Comparison of ENCODE assay signal across 8 mouse cellular contexts in genomic region chr4:120149142-120149524, GRCm38 (mm10). TPM values are rescaled to one million over a fixed set of nuclear protein-coding genes. Genes with fewer than 3 reads are reported as not detected.
DNase-seq lines count a peak whose midpoint lies in the region; ATAC-seq and TF ChIP-seq lines count a peak whose summit lies in the region.

No protein-coding gene starts in this region.

- H3K4me1 ChIP-seq in kidney, embryonic 14.5 days (ENCODE audit: control insufficient read depth, insufficient read depth, low read length), result 0 out of 2 replicates have a peak, but pooled peaks cover 3% of the 10 kb centered on the region
- H3K4me1 ChIP-seq in bone marrow, adult 2 months (ENCODE audit: control insufficient read depth, insufficient read depth, low read length), result no peaks in the 10 kb centered on the region
- peaks cover 7% of the 10 kb centered on the region for H3K4me1 ChIP-seq in forebrain, embryonic 16.5 days (replicated peaks; ENCODE audit: control insufficient read depth, insufficient read depth, low read length)
- no peaks in the 10 kb centered on the region for H3K4me1 ChIP-seq in lung, postnatal 0 days (ENCODE audit: insufficient read depth, low read depth, low read length)

- peak overlapping the region; percentile 48 for H3K4me2 ChIP-seq in kidney, embryonic 14.5 days (replicated peaks; ENCODE audit: low read depth, low read length)
- H3K4me2 ChIP-seq in forebrain, embryonic 16.5 days (ENCODE audit: low read length), result peak overlapping the region; percentile 36
- H3K4me2 ChIP-seq in lung, postnatal 0 days (replicated peaks; ENCODE audit: low read depth, low read length), result peak overlapping the region; percentile 36

- peak overlapping the region; percentile 42 for H3K9ac ChIP-seq in kidney, embryonic 14.5 days (ENCODE audit: low read depth, low read length)
- peak overlapping the region; percentile 58 for H3K9ac ChIP-seq in forebrain, embryonic 16.5 days (replicated peaks; ENCODE audit: low read depth, low read length)
- H3K9ac ChIP-seq in lung, postnatal 0 days (replicated peaks; ENCODE audit: low read depth), result no peak overlapping the region

- no peak for TF ChIP-seq EP300 in lung, postnatal 0 days (IDR thresholded peaks at IDR 0.05)

- H3K9me3 ChIP-seq in kidney, embryonic 14.5 days (ENCODE audit: control insufficient read depth, low read length), result no peaks in the 10 kb centered on the region
- no peaks in the 10 kb centered on the region for H3K9me3 ChIP-seq in forebrain, embryonic 16.5 days (ENCODE audit: control insufficient read depth, low read length)
- H3K9me3 ChIP-seq in lung, postnatal 0 days (ENCODE audit: low read length), result no peaks in the 10 kb centered on the region

- H3K4me3 ChIP-seq in kidney, embryonic 14.5 days (ENCODE audit: low read length), result peak overlapping the region; percentile 29
- H3K4me3 ChIP-seq in bone marrow, adult 2 months (replicated peaks; ENCODE audit: control insufficient read depth, low read depth, low read length), result no peak overlapping the region
- H3K4me3 ChIP-seq in forebrain, embryonic 16.5 days (replicated peaks; ENCODE audit: low read length), result no peak overlapping the region
- H3K4me3 ChIP-seq in lung, postnatal 0 days (ENCODE audit: low read depth, low read length), result no peak overlapping the region

- DNase-seq in kidney, adult 18-20 months, result no peak
- DNase-seq in lung, postnatal 0 days (ENCODE audit: low spot score), result peak; percentile 53
- DNase-seq in testis, postnatal 14 days (ENCODE audit: low spot score), result peak; percentile 60
- DNase-seq in spleen, postnatal 10 days (ENCODE audit: low spot score in 2 of 2), result no peak
- no peak for DNase-seq in layer of hippocampus, adult 9-11 months

- ATAC-seq in kidney, embryonic 14.5 days (ENCODE audit: low FRiP score, low TSS enrichment), result peak; percentile 56; the same call in 1 of the 2 replicates
- ATAC-seq in forebrain, embryonic 16.5 days, result peak; percentile 36; the same call in 1 of the 2 replicates
- peak; percentile 51 for ATAC-seq in lung, postnatal 0 days

- no peak for TF ChIP-seq POLR2A in bone marrow, adult 2 months (IDR thresholded peaks at IDR 0.05; ENCODE audit: borderline replicate concordance, control insufficient read depth, low read depth, low read length)

- TF ChIP-seq CTCF in bone marrow, adult 2 months (IDR thresholded peaks at IDR 0.05; ENCODE audit: control insufficient read depth, insufficient read depth, low read length), result peak; percentile 19; the same call in 1 of the 2 replicates
- peak; percentile 77 for TF ChIP-seq CTCF in lung, postnatal 0 days (IDR thresholded peaks at IDR 0.05)

- WGBS in kidney, embryonic 14.5 days, result 27% methylated on average over 3 of the region's 3 CpGs
- 32% methylated on average over 3 of the region's 3 CpGs for WGBS in bone marrow, adult 2 months
- WGBS in forebrain, embryonic 16.5 days, result 36% methylated on average over 3 of the region's 3 CpGs
- 45% methylated on average over 3 of the region's 3 CpGs for WGBS in lung, postnatal 0 days

- no peaks in the 10 kb centered on the region for H3K36me3 ChIP-seq in kidney, embryonic 14.5 days (ENCODE audit: control insufficient read depth, insufficient read depth, low read length)
- H3K36me3 ChIP-seq in forebrain, embryonic 16.5 days (ENCODE audit: control insufficient read depth, insufficient read depth), result no peaks in the 10 kb centered on the region
- no peaks in the 10 kb centered on the region for H3K36me3 ChIP-seq in lung, postnatal 0 days (ENCODE audit: insufficient read depth, low read length)

- no peaks in the 10 kb centered on the region for H3K27me3 ChIP-seq in kidney, embryonic 14.5 days (ENCODE audit: control insufficient read depth, insufficient read depth, low read length)
- H3K27me3 ChIP-seq in forebrain, embryonic 16.5 days (replicated peaks; ENCODE audit: control insufficient read depth, insufficient read depth, low read length), result no peaks in the 10 kb centered on the region
- no peaks in the 10 kb centered on the region for H3K27me3 ChIP-seq in lung, postnatal 0 days (replicated peaks; ENCODE audit: insufficient read depth, low read length)

- no peak overlapping the region for H3K27ac ChIP-seq in kidney, embryonic 14.5 days (ENCODE audit: low read depth, low read length)
- H3K27ac ChIP-seq in bone marrow, adult 2 months (ENCODE audit: control insufficient read depth, insufficient read depth, low read depth, low read length, poor library complexity), result no peak overlapping the region
- H3K27ac ChIP-seq in forebrain, embryonic 16.5 days (ENCODE audit: low read length), result no peak overlapping the region
- no peak overlapping the region for H3K27ac ChIP-seq in lung, postnatal 0 days (ENCODE audit: low read length)

RNA-seq across cellular contexts. Expression of gene Edn2, which starts 11.9 kb away (rescaled TPM):
- not detected in 2 replicates for polyA plus RNA-seq in kidney, embryonic 14.5 days (2014; fragmentation: Nextera tagmentation; extraction: Ambion mirVana)
- polyA plus RNA-seq in bone marrow, adult 2 months (2011; ENCODE audit: insufficient read depth, insufficient read length, low replicate concordance, missing spikeins), result not detected in 2 replicates
- polyA plus RNA-seq in forebrain, embryonic 16.5 days (2015; fragmentation: Nextera tagmentation; extraction: Ambion mirVana), result 0.38 TPM in 1 of 2 replicates, not detected in the other
- polyA plus RNA-seq in lung, postnatal 0 days (2015; fragmentation: Nextera tagmentation; extraction: Ambion mirVana), result 0.12 and 0.18 TPM in 2 replicates

Comparison
In these comparisons a context has a peak if more than half of its experiments do, and no peak if none do; other contexts are left out.
1. DNase-seq: peak in lung, postnatal 0 days (single experiment) and testis, postnatal 14 days (single experiment); none in kidney, adult 18-20 months (single experiment), spleen, postnatal 10 days (0 of 2) and layer of hippocampus, adult 9-11 months (single experiment).
2. Peak in every context shown above with its lines, with median percentiles within 50 percentile points of each other: ATAC-seq and H3K4me2 ChIP-seq.